21 mouse cellular contexts compared by ENCODE assay signal in genomic region chr13:106180734-106181133, GRCm38 (mm10).
A peak's percentile ranks its signal among the peaks of the same experiment; 100 is the strongest.
DNase-seq lines count a peak whose midpoint lies in the region; ATAC-seq and TF ChIP-seq lines count a peak whose summit lies in the region.
"Had no signal": no experiment of that assay in that cellular context is flagged by ENCODE, and none has a peak within 500 bp of the region (broad histone marks: within the 10 kb centered on the region; RNA-seq: fewer than 3 reads in every experiment).

No protein-coding gene starts in this region.

- no peak overlapping the region for H3K4me3 ChIP-seq in forebrain, embryonic 12.5 days (replicated peaks)
- no peak overlapping the region for H3K4me3 ChIP-seq in forebrain, embryonic 15.5 days
- no peak overlapping the region for H3K4me3 ChIP-seq in hindbrain, embryonic 11.5 days (ENCODE audit: low read depth, low read length)
- no peak overlapping the region for H3K4me3 ChIP-seq in hindbrain, embryonic 14.5 days (replicated peaks; ENCODE audit: low read length)
- no peak overlapping the region for H3K4me3 ChIP-seq in hindbrain, embryonic 12.5 days
- H3K4me3 ChIP-seq in hindbrain, postnatal 0 days (ENCODE audit: low read length), result no peak overlapping the region

- no peaks in the 10 kb centered on the region for H3K27me3 ChIP-seq in forebrain, embryonic 12.5 days
- H3K27me3 ChIP-seq in forebrain, embryonic 15.5 days, result no peaks in the 10 kb centered on the region
- H3K27me3 ChIP-seq in hindbrain, embryonic 11.5 days (ENCODE audit: control insufficient read depth, insufficient read depth, low read length), result no peaks in the 10 kb centered on the region
- no peaks in the 10 kb centered on the region for H3K27me3 ChIP-seq in hindbrain, embryonic 14.5 days (ENCODE audit: control insufficient read depth, insufficient read depth, low read length)
- no peaks in the 10 kb centered on the region for H3K27me3 ChIP-seq in hindbrain, embryonic 12.5 days
- no peaks in the 10 kb centered on the region for H3K27me3 ChIP-seq in hindbrain, postnatal 0 days (ENCODE audit: insufficient read depth, low read length)
- H3K27me3 ChIP-seq: CH12.LX, Patski had no signal

- peak; percentile 17; the same call in 1 of the 2 replicates for ATAC-seq in forebrain, embryonic 12.5 days (ENCODE audit: low FRiP score)
- no peak for ATAC-seq in forebrain, embryonic 15.5 days (replicated peaks)
- ATAC-seq in hindbrain, embryonic 11.5 days (ENCODE audit: low FRiP score), result peak; percentile 69
- ATAC-seq in hindbrain, embryonic 14.5 days (ENCODE audit: low FRiP score), result no peak
- peak; percentile 58; the same call in 1 of the 2 replicates for ATAC-seq in hindbrain, embryonic 12.5 days (ENCODE audit: low FRiP score)
- no peak for ATAC-seq in hindbrain, postnatal 0 days
- ATAC-seq: activated CD4-positive, CD25-positive, alpha-beta regulatory T cell, adult 4 months; CD4-positive, CD25-positive, alpha-beta regulatory T cell, adult 4 months; Patski had no signal

- no peak for TF ChIP-seq CTCF in hindbrain, postnatal 0 days (IDR thresholded peaks at IDR 0.05; ENCODE audit: low read depth)

- H3K9me3 ChIP-seq in forebrain, embryonic 12.5 days, result no peaks in the 10 kb centered on the region
- no peaks in the 10 kb centered on the region for H3K9me3 ChIP-seq in forebrain, embryonic 15.5 days
- no peaks in the 10 kb centered on the region for H3K9me3 ChIP-seq in hindbrain, embryonic 11.5 days (ENCODE audit: control insufficient read depth, low read length)
- no peaks in the 10 kb centered on the region for H3K9me3 ChIP-seq in hindbrain, embryonic 14.5 days (ENCODE audit: control insufficient read depth, low read length)
- H3K9me3 ChIP-seq in hindbrain, embryonic 12.5 days (replicated peaks), result no peaks in the 10 kb centered on the region
- H3K9me3 ChIP-seq in hindbrain, postnatal 0 days (ENCODE audit: low read length), result no peaks in the 10 kb centered on the region
- H3K9me3 ChIP-seq: G1E had no signal

- no peaks in the 10 kb centered on the region for H3K36me3 ChIP-seq in forebrain, embryonic 12.5 days (replicated peaks)
- no peaks in the 10 kb centered on the region for H3K36me3 ChIP-seq in forebrain, embryonic 15.5 days
- H3K36me3 ChIP-seq in hindbrain, embryonic 11.5 days (ENCODE audit: control insufficient read depth, insufficient read depth, low read length), result no peaks in the 10 kb centered on the region
- H3K36me3 ChIP-seq in hindbrain, embryonic 14.5 days (replicated peaks; ENCODE audit: control insufficient read depth, insufficient read depth), result no peaks in the 10 kb centered on the region
- no peaks in the 10 kb centered on the region for H3K36me3 ChIP-seq in hindbrain, embryonic 12.5 days
- H3K36me3 ChIP-seq in hindbrain, postnatal 0 days (ENCODE audit: insufficient read depth, low read length), result no peaks in the 10 kb centered on the region
- H3K36me3 ChIP-seq: G1E had no signal

- DNase-seq in hindbrain, embryonic 11.5 days (ENCODE audit: low spot score), result no peak
- DNase-seq in hindbrain, embryonic 14.5 days (ENCODE audit: low spot score), result no peak
- DNase-seq in hindbrain, postnatal 0 days (ENCODE audit: low spot score), result no peak
- DNase-seq: adrenal gland, adult 2 months; adrenal gland, adult 8-10 months; adrenal gland, postnatal 10 days; adrenal gland, postnatal 14 days; adrenal gland, postnatal 25 days; adrenal gland, postnatal 36 days; B cell, adult 2 months; cerebellum, adult 11 months; cerebellum, adult 11-12 months; cerebellum, adult 18-20 months had no signal

- WGBS in forebrain, embryonic 12.5 days, result 58% methylated on average over 3 of the region's 3 CpGs
- 61% methylated on average over 3 of the region's 3 CpGs for WGBS in forebrain, embryonic 15.5 days
- WGBS in hindbrain, embryonic 11.5 days, result 62% methylated on average over 3 of the region's 3 CpGs
- WGBS in hindbrain, embryonic 14.5 days, result 44% methylated on average over 3 of the region's 3 CpGs
- 53% methylated on average over 3 of the region's 3 CpGs for WGBS in hindbrain, embryonic 12.5 days
- 50% methylated on average over 3 of the region's 3 CpGs for WGBS in hindbrain, postnatal 0 days

- H3K4me2 ChIP-seq in forebrain, embryonic 12.5 days, result no peak overlapping the region
- H3K4me2 ChIP-seq in forebrain, embryonic 15.5 days (replicated peaks), result no peak overlapping the region
- H3K4me2 ChIP-seq in hindbrain, embryonic 11.5 days (replicated peaks; ENCODE audit: low read depth, low read length), result no peak overlapping the region
- no peak overlapping the region for H3K4me2 ChIP-seq in hindbrain, embryonic 14.5 days (replicated peaks)
- H3K4me2 ChIP-seq in hindbrain, embryonic 12.5 days (replicated peaks), result no peak overlapping the region
- H3K4me2 ChIP-seq in hindbrain, postnatal 0 days (ENCODE audit: low read depth, low read length), result no peak overlapping the region

- peaks cover 4% of the 10 kb centered on the region for H3K4me1 ChIP-seq in forebrain, embryonic 12.5 days
- H3K4me1 ChIP-seq in forebrain, embryonic 15.5 days, result no peaks in the 10 kb centered on the region
- no peaks in the 10 kb centered on the region for H3K4me1 ChIP-seq in hindbrain, embryonic 11.5 days (replicated peaks; ENCODE audit: control insufficient read depth, insufficient read depth, low read length)
- H3K4me1 ChIP-seq in hindbrain, embryonic 14.5 days (replicated peaks; ENCODE audit: control insufficient read depth, insufficient read depth, low read length), result no peaks in the 10 kb centered on the region
- H3K4me1 ChIP-seq in hindbrain, embryonic 12.5 days, result no peaks in the 10 kb centered on the region
- no peaks in the 10 kb centered on the region for H3K4me1 ChIP-seq in hindbrain, postnatal 0 days (ENCODE audit: insufficient read depth, low read length)

- H3K9ac ChIP-seq in forebrain, embryonic 12.5 days, result no peak overlapping the region
- H3K9ac ChIP-seq in forebrain, embryonic 15.5 days (replicated peaks), result no peak overlapping the region
- no peak overlapping the region for H3K9ac ChIP-seq in hindbrain, embryonic 11.5 days (ENCODE audit: low read depth, low read length)
- no peak overlapping the region for H3K9ac ChIP-seq in hindbrain, embryonic 14.5 days
- no peak overlapping the region for H3K9ac ChIP-seq in hindbrain, embryonic 12.5 days
- no peak overlapping the region for H3K9ac ChIP-seq in hindbrain, postnatal 0 days (replicated peaks; ENCODE audit: low read length)

- no peak overlapping the region for H3K27ac ChIP-seq in forebrain, embryonic 12.5 days
- H3K27ac ChIP-seq in forebrain, embryonic 15.5 days (replicated peaks), result no peak overlapping the region
- H3K27ac ChIP-seq in hindbrain, embryonic 11.5 days (ENCODE audit: low read depth, low read length), result no peak overlapping the region
- H3K27ac ChIP-seq in hindbrain, embryonic 14.5 days, result no peak overlapping the region
- H3K27ac ChIP-seq in hindbrain, embryonic 12.5 days, result no peak overlapping the region
- no peak overlapping the region for H3K27ac ChIP-seq in hindbrain, postnatal 0 days

Comparison
In these comparisons a context has a peak if more than half of its experiments do, and no peak if none do; other contexts are left out.
1. ATAC-seq: peak in forebrain, embryonic 12.5 days (single experiment), hindbrain, embryonic 11.5 days (single experiment) and hindbrain, embryonic 12.5 days (single experiment); none in forebrain, embryonic 15.5 days (single experiment), hindbrain, embryonic 14.5 days (single experiment) and hindbrain, postnatal 0 days (single experiment).